Mouse (Mus musculus): ENCODE measurements at regions not wholly inside any gene's neighbourhood (a gene's known extent, or its start where the extent isn't known, plus 50 kb on each side); places are given as distances from the start of the nearest gene placed in this dataset.

DNA sequence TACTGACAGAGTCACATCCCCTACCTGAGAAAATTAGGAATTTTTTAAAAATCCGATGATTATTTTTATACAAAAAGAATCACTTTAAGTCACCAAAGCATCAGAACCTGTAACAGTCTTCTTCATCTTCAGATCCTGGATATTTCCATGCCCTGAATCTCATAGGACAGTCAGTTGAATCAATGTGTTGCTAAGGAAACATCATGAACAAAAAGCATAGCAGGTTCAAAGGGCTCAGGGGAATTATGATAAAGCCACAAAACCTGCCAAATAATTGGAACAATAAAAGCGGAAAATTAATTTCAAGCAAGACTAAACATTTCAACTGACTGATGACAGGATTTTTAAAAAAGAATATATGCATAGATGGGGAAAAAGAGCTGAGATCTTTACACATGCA lies 393.9 kb downstream of the Bckdhb start:
- Histone ChIP-seq H3K9ac (no peak overlapping the region), H3K4me2 (no peak overlapping the region)
- ATAC-seq (ENCODE audit: low FRiP score), result no peak

DNA sequence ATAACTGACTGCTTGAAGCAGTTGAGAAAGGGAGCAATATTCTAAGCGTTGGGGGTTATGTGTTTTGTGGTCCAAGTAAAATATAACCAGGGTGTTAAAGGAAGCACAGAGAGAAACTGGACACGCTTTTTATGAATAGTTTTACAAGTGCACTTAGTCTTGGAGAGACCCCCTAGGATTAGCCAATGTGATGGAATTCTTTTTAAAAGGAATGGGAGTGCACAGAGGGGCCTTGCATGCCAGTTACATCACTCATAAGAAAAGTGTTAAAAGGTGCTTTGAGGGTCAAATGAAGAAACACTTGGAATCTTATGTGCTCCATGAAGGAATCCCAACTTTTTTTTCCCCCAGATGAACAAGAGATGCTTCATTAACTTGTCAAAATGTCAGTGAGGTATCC lies 394.4 kb downstream of the Bckdhb start:
- H3K9ac ChIP-seq, result no peak overlapping the region
- peak overlapping the region; percentile 44 for H3K27ac ChIP-seq
- no peaks in the 10 kb centered on the region for H3K36me3 ChIP-seq
- H3K4me2 ChIP-seq, result no peak overlapping the region
- H3K27me3 ChIP-seq, result no peaks in the 10 kb centered on the region
- WGBS, result 49% methylated on average over 2 of the region's 2 CpGs
- no peak for ATAC-seq (ENCODE audit: low FRiP score)
- H3K9me3 ChIP-seq, result no peaks in the 10 kb centered on the region
- no peak overlapping the region for H3K4me3 ChIP-seq
- H3K4me1 ChIP-seq (replicated peaks), result peaks cover 14% of the 10 kb centered on the region

More for the DNA sequence above, 393.9 kb downstream of the Bckdhb start:
- H3K27me3 ChIP-seq, result no peaks in the 10 kb centered on the region
- no peaks in the 10 kb centered on the region for H3K36me3 ChIP-seq
- H3K4me1 ChIP-seq (replicated peaks), result peaks cover 14% of the 10 kb centered on the region
- no peak overlapping the region for H3K4me3 ChIP-seq
- 70% methylated on average over 2 of the region's 2 CpGs for WGBS
- no peaks in the 10 kb centered on the region for H3K9me3 ChIP-seq
- peak overlapping the region; percentile 44; the same call in 1 of the 2 replicates for H3K27ac ChIP-seq

DNA sequence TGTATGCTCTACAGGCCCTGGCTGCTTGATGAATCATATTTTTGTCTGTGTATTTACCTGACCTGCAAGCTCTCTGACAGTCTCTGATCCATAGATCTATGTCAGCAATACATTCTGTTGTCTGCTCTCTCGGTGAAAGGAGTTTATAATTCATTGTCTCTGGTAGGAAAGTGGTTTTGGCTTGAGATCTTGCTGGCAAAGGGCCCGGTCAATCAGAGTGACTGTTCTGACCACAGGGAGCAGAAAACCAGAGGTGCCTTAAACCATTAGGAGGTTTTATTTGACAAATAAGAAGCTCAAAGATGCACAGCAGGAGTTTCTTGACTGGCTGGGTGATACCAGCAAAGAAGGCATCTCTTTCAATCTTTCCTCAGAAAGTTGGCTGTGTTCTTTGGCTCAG lies 398.2 kb downstream of the Bckdhb start:
- Histone ChIP-seq H3K36me3 (no peaks in the 10 kb centered on the region), H3K27ac (no peak overlapping the region), H3K27me3 (no peaks in the 10 kb centered on the region), H3K9ac (no peak overlapping the region), H3K9me3 (no peaks in the 10 kb centered on the region), H3K4me3 (no peak overlapping the region), H3K4me1 (replicated peaks) (peaks cover 14% of the 10 kb centered on the region), H3K4me2 (no peak overlapping the region)
- 59% methylated on average over 2 of the region's 2 CpGs for WGBS
- no peak for ATAC-seq (ENCODE audit: low FRiP score)

DNA sequence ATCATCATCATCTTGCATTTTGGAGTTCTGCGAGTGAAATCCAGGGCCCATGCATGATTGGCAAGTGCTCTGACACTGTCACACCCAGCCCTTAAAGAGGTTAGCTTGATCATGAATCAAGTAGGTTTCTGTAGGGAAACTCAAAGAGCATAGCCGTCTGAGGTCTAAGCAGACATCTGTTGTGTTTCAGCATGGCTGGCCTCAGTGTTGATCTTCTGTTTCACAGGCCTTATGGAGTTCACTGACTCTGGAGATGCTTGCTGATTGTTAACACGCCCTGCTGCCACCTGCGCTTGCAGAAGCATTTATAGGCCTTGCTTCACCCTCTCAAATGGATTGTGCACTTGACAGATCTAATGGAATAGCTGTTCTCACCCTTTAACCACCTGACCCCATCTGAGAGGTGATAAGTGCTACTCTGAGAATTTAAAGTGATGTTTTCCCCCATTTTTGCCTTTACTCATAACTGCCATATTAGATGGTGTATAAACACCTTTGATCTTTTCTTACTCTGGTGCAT lies 406.2 kb downstream of the Bckdhb start:
- Histone ChIP-seq H3K27ac (no peak overlapping the region), H3K4me1 (replicated peaks) (no peaks in the 10 kb centered on the region), H3K9ac (no peak overlapping the region), H3K36me3 (no peaks in the 10 kb centered on the region), H3K9me3 (no peaks in the 10 kb centered on the region), H3K4me2 (no peak overlapping the region), H3K4me3 (no peak overlapping the region), H3K27me3 (no peaks in the 10 kb centered on the region)
- 68% methylated on average over 4 of the region's 4 CpGs for WGBS
- ATAC-seq (ENCODE audit: low FRiP score), result no peak

DNA sequence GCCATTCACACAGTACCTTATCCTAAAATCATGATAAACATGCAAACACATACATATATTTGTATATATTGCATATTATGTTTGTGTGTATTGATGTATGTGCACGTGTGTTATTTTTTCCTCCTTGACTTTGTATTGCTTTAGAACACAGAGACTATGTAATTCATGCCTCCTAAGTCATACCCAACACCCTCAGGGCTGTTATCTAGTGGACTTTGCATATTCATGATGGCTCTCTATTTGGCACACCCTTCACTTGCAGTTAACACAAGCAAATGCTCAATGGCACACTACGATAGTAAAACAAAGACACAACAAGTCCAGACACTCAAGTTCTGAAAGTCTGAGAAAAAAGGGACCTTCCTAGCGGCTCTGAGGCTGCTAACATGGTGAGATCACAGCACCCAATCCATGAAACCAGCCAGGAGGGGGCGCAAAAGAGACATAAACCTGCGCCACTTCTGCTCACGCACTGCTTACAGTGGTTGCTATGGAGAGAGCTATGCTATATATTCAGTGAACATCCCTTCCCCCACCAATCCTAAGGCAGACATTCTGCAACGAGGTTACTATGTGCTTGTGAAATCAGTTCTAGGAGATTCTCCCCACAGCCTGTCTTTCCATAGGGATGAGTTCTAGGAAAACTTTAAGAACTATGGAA lies 418.6 kb downstream of the Bckdhb start:
- Histone ChIP-seq H3K9ac (no peak overlapping the region), H3K9me3 (no peaks in the 10 kb centered on the region), H3K27ac (no peak overlapping the region), H3K36me3 (no peaks in the 10 kb centered on the region), H3K4me2 (no peak overlapping the region), H3K4me1 (replicated peaks) (peaks cover 5% of the 10 kb centered on the region; the same call in 1 of the 2 replicates), H3K27me3 (no peaks in the 10 kb centered on the region), H3K4me3 (no peak overlapping the region)
- WGBS, result 13% methylated on average over 7 of the region's 7 CpGs
- peak; percentile 95 for ATAC-seq (ENCODE audit: low FRiP score)

DNA sequence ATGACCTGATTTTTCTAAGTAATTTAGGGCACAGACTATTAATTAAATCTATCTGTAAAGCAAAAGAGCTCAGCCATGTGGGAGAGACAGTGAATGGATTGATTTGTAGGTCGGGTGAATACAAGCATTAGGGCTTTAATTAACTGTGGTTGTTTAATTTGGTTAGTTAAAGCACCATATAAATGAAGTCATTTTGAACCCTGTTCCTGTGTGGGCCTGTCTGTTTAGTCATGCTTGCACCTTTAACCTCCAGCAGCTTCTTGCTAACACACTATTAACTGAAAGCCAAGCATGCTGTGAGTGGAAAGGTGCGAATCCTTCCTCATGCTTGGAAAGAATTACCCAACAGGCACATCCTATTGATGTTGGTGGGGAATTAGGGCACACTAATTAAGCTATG lies 425.3 kb downstream of the Bckdhb start:
- Histone ChIP-seq H3K36me3 (no peaks in the 10 kb centered on the region), H3K4me1 (replicated peaks) (no peaks in the 10 kb centered on the region), H3K9me3 (no peaks in the 10 kb centered on the region), H3K27ac (no peak overlapping the region), H3K4me2 (no peak overlapping the region), H3K9ac (no peak overlapping the region), H3K27me3 (no peaks in the 10 kb centered on the region), H3K4me3 (no peak overlapping the region)
- ATAC-seq (ENCODE audit: low FRiP score), result peak; percentile 21; the same call in 1 of the 2 replicates
- 40% methylated on average over 2 of the region's 2 CpGs for WGBS

DNA sequence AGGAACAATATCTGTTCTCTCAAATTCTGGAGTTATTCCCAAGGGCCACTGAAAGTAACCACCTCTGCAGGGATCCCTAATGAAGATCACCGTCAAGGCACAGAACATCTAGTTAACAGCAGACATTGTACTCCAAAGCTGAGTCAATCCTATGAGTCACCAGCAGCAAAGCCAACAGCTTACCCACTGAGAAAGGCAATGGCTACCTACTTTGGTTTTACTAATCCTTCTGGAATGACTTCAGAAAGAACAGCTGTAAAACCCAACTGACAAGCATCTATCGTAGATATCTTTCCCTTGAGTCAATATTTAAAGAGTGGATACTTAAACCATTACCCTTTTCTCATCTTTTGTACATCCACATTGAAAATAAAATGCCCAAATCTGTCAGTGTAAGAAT lies 429.5 kb downstream of the Bckdhb start:
- ATAC-seq (ENCODE audit: low FRiP score), result no peak
- no peak overlapping the region for H3K9ac ChIP-seq
- no peaks in the 10 kb centered on the region for H3K4me1 ChIP-seq (replicated peaks)
- no peaks in the 10 kb centered on the region for H3K27me3 ChIP-seq
- no peaks in the 10 kb centered on the region for H3K36me3 ChIP-seq
- no peak overlapping the region for H3K27ac ChIP-seq
- H3K9me3 ChIP-seq, result no peaks in the 10 kb centered on the region
- no peak overlapping the region for H3K4me3 ChIP-seq
- no peak overlapping the region for H3K4me2 ChIP-seq
- WGBS, result 93% methylated on average over 2 of the region's 2 CpGs

DNA sequence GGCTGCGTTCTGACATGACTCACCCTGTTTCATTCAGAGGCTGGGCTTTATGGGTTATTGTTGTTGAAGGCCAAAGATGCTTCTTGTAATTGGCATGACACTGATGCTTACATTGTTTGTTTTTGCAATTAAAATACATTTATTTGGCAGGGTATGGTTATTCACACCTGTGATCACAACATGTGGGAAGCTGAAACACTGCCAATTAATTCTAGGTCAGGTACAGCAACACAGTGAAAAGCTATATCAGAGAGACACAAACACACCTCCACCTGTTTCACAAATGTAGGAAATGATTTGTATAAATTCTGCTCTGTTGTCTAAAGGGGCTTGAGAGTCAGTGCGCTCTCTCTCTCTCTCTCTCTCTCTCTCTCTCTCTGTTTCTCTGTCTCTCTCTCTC lies 431.2 kb downstream of the Bckdhb start:
- ATAC-seq (ENCODE audit: low FRiP score), result no peak
- Histone ChIP-seq H3K4me3 (no peak overlapping the region), H3K36me3 (no peaks in the 10 kb centered on the region), H3K4me1 (replicated peaks) (peaks cover 3% of the 10 kb centered on the region; the same call in 1 of the 2 replicates), H3K4me2 (no peak overlapping the region), H3K9me3 (no peaks in the 10 kb centered on the region), H3K27ac (no peak overlapping the region), H3K27me3 (no peaks in the 10 kb centered on the region), H3K9ac (no peak overlapping the region)
- 98% methylated on average over 2 of the region's 2 CpGs for WGBS

DNA sequence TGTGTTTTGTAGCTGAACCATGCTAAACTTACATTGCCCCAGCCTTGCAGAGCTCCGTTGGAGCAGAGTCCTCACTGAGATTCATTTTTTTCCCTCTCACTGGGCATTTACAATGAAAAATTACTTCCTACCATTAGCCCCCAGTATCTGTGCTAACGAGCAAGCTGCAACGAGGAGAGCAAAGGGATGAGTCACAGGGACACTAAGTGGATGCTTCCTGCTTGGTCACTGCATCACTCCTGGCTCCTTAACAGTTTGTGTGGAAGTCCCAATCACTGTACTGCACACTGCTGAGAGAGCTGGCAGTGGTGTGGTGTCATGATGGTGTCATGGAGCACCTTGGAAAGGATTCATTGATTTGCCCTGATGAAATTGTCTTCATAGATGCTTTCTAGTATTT lies 434.9 kb downstream of the Bckdhb start:
- WGBS, result 43% methylated on average over 3 of the region's 3 CpGs
- no peak for ATAC-seq (ENCODE audit: low FRiP score)

DNA sequence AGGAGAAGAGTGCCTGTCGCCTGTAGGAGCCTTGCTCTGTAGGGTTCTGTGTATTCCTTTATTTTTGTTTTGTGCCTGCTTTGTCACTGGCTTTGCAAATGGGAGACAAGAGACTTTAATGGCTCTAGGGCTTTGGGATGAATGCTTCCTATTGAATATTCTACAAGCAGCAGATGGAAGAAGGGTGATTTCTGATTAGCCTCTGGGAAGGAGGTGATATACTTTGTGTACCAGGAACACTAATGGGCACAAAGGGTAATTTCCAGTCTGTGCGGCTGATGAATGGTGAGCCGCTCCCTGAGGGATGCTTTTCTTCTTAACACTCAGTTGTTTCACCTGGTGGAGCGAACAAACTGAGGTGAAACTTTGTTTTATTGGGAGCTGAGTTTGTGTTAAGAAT lies 435.5 kb downstream of the Bckdhb start:
- no peak overlapping the region for H3K4me2 ChIP-seq
- no peak overlapping the region for H3K9ac ChIP-seq
- H3K27me3 ChIP-seq, result no peaks in the 10 kb centered on the region
- H3K9me3 ChIP-seq, result no peaks in the 10 kb centered on the region
- 57% methylated on average over 4 of the region's 4 CpGs for WGBS
- no peak overlapping the region for H3K27ac ChIP-seq
- no peaks in the 10 kb centered on the region for H3K36me3 ChIP-seq
- H3K4me3 ChIP-seq, result no peak overlapping the region
- no peak for ATAC-seq (ENCODE audit: low FRiP score)
- H3K4me1 ChIP-seq (replicated peaks), result peaks cover 3% of the 10 kb centered on the region; the same call in 1 of the 2 replicates

More for the DNA sequence above, 434.9 kb downstream of the Bckdhb start:
- Histone ChIP-seq H3K27ac (no peak overlapping the region), H3K27me3 (no peaks in the 10 kb centered on the region), H3K9ac (no peak overlapping the region), H3K36me3 (no peaks in the 10 kb centered on the region), H3K4me3 (no peak overlapping the region), H3K9me3 (no peaks in the 10 kb centered on the region), H3K4me2 (no peak overlapping the region), H3K4me1 (replicated peaks) (peaks cover 3% of the 10 kb centered on the region; the same call in 1 of the 2 replicates)

DNA sequence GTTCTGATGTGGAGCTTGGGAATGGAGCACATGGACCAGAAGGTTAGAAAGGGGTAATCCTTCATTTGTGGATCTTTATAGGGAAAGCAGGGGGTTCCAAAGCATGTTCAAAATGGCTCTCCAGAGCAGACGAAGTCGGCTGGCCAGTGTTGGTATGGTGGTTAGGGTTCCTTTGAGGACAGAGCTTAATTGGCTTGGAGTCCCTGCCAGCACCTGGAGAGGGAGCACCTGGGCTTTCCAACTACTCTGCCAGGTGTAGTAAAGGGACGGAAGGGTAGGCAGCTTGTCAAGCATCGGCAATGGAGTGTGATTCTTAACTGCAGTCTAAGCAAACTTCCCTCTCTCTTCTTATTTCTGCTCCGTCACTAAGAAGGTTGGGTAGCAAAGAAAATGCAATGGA lies 438.5 kb downstream of the Bckdhb start:
- H3K9me3 ChIP-seq, result no peaks in the 10 kb centered on the region
- H3K4me1 ChIP-seq (replicated peaks), result peaks cover 3% of the 10 kb centered on the region; the same call in 1 of the 2 replicates
- no peaks in the 10 kb centered on the region for H3K27me3 ChIP-seq
- no peak overlapping the region for H3K4me2 ChIP-seq
- no peak for ATAC-seq (ENCODE audit: low FRiP score)
- no peaks in the 10 kb centered on the region for H3K36me3 ChIP-seq
- no peak overlapping the region for H3K9ac ChIP-seq
- 92% methylated on average over 5 of the region's 5 CpGs for WGBS
- no peak overlapping the region for H3K4me3 ChIP-seq
- H3K27ac ChIP-seq, result no peak overlapping the region

DNA sequence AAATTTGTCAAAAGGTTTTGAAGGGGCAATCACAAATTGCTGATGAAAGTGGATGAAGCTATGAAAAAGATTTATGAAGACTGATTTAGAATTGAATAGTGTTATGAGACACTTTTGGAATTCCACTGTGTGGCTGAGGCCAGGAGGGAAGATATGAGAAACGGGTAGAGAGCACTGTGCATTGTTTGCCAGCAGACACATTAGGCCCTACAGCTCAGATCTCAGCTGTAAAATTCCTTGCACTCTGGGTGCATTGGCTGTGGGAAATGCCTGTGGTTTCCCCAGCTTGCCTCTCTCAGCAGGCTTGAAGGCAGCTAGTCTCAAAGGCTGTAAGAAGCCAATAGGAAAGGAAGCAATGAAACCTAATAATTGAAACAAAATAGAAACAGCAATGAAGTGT lies 444.3 kb downstream of the Bckdhb start:
- no peak overlapping the region for H3K4me2 ChIP-seq
- H3K27me3 ChIP-seq, result no peaks in the 10 kb centered on the region
- H3K4me1 ChIP-seq (replicated peaks), result no peaks in the 10 kb centered on the region
- no peak overlapping the region for H3K4me3 ChIP-seq
- no peaks in the 10 kb centered on the region for H3K9me3 ChIP-seq
- H3K9ac ChIP-seq, result no peak overlapping the region
- WGBS, result 53% methylated on average over 1 of the region's 1 CpGs
- no peak for ATAC-seq (ENCODE audit: low FRiP score)
- no peaks in the 10 kb centered on the region for H3K36me3 ChIP-seq
- H3K27ac ChIP-seq, result no peak overlapping the region

DNA sequence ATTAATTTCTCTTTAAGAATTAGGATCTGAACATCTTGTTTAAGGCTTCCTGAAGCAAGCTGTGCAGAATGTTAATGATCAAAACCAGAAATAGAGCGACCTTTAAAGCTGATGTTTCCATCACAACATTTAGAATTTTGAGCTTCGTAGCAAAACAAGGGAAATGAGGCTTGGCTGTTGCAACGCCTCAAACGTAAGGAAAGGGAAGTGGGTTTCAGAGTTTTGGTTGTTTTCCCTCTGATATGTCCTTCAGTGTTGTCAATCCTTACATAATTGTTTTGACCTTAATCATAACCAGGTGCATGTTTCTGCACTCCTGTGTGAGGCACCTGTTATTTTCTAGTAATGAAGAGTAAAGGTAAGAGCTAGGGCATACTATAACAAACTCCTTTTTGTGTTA lies 445.3 kb downstream of the Bckdhb start:
- no peak overlapping the region for H3K4me2 ChIP-seq
- no peak overlapping the region for H3K27ac ChIP-seq
- no peak overlapping the region for H3K4me3 ChIP-seq
- no peaks in the 10 kb centered on the region for H3K36me3 ChIP-seq
- 0 out of 2 replicates have a peak, but pooled peaks cover 3% of the 10 kb centered on the region for H3K9me3 ChIP-seq
- 75% methylated on average over 4 of the region's 4 CpGs for WGBS
- ATAC-seq (ENCODE audit: low FRiP score), result no peak
- H3K27me3 ChIP-seq, result no peaks in the 10 kb centered on the region
- no peak overlapping the region for H3K9ac ChIP-seq
- H3K4me1 ChIP-seq (replicated peaks), result no peaks in the 10 kb centered on the region

Measured in hindbrain, embryonic 13.5 days (tissue).